Mouse (Mus musculus) CH12.LX (cell line): ENCODE measurements around the gene Car14.

ENCODE experiments used
- CHD2 ChIP-seq: IDR thresholded peaks from 2 replicates; pipeline ENCODE4 v1.6.1; 2011; ENCODE audit warnings: low read length, improper control_type of control experiment
- CTCF ChIP-seq, 2 experiments: IDR thresholded peaks in 1 of 2; conservative IDR thresholded peaks in 1 of 2; 2 replicates each; pipeline ENCODE4 v1.5.1; 2011 to 2012; ENCODE audit warnings: low read depth in 2 of 2, low read length in 2 of 2, improper control_type of control experiment in 1 of 2, inconsistent platforms in 1 of 2, mild to moderate bottlenecking in 1 of 2, moderate library complexity in 1 of 2
- EP300 ChIP-seq: IDR thresholded peaks from 2 replicates; pipeline ENCODE4 v1.6.1; 2011; ENCODE audit warnings: low read length, improper control_type of control experiment
- GABPA ChIP-seq: IDR thresholded peaks from 2 replicates; pipeline ENCODE4 v1.6.1; 2012; ENCODE audit warnings: low read depth, low read length, improper control_type of control experiment, inconsistent platforms; ENCODE audit not compliant: insufficient replicate concordance
- IRF4 ChIP-seq: IDR thresholded peaks from 2 replicates; pipeline ENCODE4 v1.6.1; 2014; ENCODE audit warnings: low read depth, mild to moderate bottlenecking, inconsistent platforms, low read length, improper control_type of control experiment
- NRF1 ChIP-seq: IDR thresholded peaks from 2 replicates; pipeline ENCODE4 v1.6.1; 2014; ENCODE audit warnings: low read depth, mild to moderate bottlenecking, inconsistent platforms, low read length, improper control_type of control experiment, moderate library complexity
- PAX5 ChIP-seq: IDR thresholded peaks from 2 replicates; pipeline ENCODE4 v1.6.1; 2012; ENCODE audit warnings: low read length, inconsistent platforms, mixed read lengths
- POLR2A ChIP-seq: IDR thresholded peaks from 2 replicates; pipeline ENCODE4 v1.6.1; 2011; ENCODE audit warnings: low read depth, mild to moderate bottlenecking, improper control_type of control experiment, low read length
- RAD21 ChIP-seq: IDR thresholded peaks from 2 replicates; pipeline ENCODE4 v1.6.1; 2011; ENCODE audit warnings: low read depth, mild to moderate bottlenecking, low read length, improper control_type of control experiment, moderate library complexity
- TCF12 ChIP-seq: IDR thresholded peaks from 2 replicates; pipeline ENCODE4 v1.6.1; 2014; ENCODE audit warnings: low read depth, mild to moderate bottlenecking, inconsistent platforms, low read length, improper control_type of control experiment
- USF1 ChIP-seq: IDR thresholded peaks from 2 replicates; pipeline ENCODE4 v1.6.1; 2014; ENCODE audit warnings: low read depth, mild to moderate bottlenecking, inconsistent platforms, low read length, improper control_type of control experiment
- ZC3H11A ChIP-seq: IDR thresholded peaks from 2 replicates; pipeline ENCODE4 v1.6.1; 2012; ENCODE audit warnings: low read depth, mild to moderate bottlenecking, inconsistent platforms, low read length, improper control_type of control experiment
- ZKSCAN1 ChIP-seq: IDR thresholded peaks from 2 replicates; pipeline ENCODE4 v1.6.1; 2012; ENCODE audit warnings: low read depth, inconsistent platforms, low read length, improper control_type of control experiment, borderline replicate concordance

DNA sequence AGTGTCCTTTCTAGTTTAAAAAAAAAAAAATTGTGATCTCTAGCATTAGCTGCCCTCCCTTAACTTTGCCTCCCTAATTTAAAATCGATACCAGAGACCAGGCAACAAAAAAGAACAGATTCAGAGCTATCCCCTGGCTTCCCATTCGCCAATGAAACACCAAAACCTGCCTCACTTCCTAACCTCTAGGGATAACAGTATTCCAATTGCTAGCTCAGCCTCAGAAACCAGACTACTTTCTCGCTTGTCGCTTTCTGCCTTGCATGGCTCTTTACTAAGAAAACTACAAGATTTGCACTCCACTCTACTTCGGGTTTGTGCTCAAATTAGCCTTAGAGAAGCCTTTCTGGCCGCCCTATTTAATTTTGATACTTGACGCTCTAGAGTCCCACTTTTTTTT lies 48.4 kb downstream of the Car14 start:
- TF ChIP-seq CTCF (conservative IDR thresholded peaks at IDR 0.05 in 1 of 2, IDR thresholded peaks at IDR 0.05 in 1 of 2; ENCODE audit: low read depth in 2 of 2, low read length in 2 of 2): no peak
- no peak for TF ChIP-seq IRF4
- TF ChIP-seq TCF12: no peak
- TF ChIP-seq ZKSCAN1: no peak
- no peak for TF ChIP-seq GABPA
- no peak for TF ChIP-seq NRF1
- TF ChIP-seq PAX5: no peak
- no peak for TF ChIP-seq POLR2A
- TF ChIP-seq RAD21: no peak
- no peak for TF ChIP-seq CHD2
- TF ChIP-seq USF1: no peak
- no peak for TF ChIP-seq EP300
- TF ChIP-seq ZC3H11A: no peak
